Mouse (Mus musculus): ENCODE measurements at regions not wholly inside any gene's neighbourhood (a gene's known extent, or its start where the extent isn't known, plus 50 kb on each side); places are given as distances from the start of the nearest gene placed in this dataset.

- no peak for TF ChIP-seq CTCF (IDR thresholded peaks at IDR 0.05; ENCODE audit: low read depth, low read length)
- no peak for TF ChIP-seq POLR2A (IDR thresholded peaks at IDR 0.05; ENCODE audit: insufficient read depth, low read length)
These were observed 87.1 kb upstream of the Gpc5 start for GRCm38 (mm10) chr14:115004733-115005405.
